Mouse (Mus musculus): ENCODE measurements at regions not wholly inside any gene's neighbourhood (a gene's known extent, or its start where the extent isn't known, plus 50 kb on each side); places are given as distances from the start of the nearest gene placed in this dataset.

GRCm38 (mm10) chr4:71480960-71481359, 276.8 kb downstream of the Gm11232 start:
- no peak for TF ChIP-seq GATA1 (IDR thresholded peaks at IDR 0.05; ENCODE audit: low read length)

DNA sequence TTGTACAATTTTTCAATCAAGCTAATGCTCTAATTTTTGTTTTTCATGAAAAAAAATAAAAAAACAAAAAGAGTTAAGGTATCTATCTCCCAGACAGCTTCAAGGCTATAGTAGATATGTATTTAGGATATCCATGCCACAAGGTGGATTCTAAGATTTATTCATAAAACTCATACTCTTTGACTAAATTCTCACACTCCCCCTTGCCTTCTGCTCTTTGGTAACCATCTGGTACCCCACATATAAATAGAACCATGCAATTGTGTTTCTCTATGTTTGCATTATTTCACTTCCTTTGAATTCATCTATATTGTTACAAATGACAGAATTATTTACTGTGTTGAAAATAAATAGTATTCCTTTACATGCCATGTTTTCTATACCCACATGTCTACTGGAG, 287.2 kb downstream of the Gm11232 start:
- TF ChIP-seq GATA1 (IDR thresholded peaks at IDR 0.05; ENCODE audit: low read length): no peak

DNA sequence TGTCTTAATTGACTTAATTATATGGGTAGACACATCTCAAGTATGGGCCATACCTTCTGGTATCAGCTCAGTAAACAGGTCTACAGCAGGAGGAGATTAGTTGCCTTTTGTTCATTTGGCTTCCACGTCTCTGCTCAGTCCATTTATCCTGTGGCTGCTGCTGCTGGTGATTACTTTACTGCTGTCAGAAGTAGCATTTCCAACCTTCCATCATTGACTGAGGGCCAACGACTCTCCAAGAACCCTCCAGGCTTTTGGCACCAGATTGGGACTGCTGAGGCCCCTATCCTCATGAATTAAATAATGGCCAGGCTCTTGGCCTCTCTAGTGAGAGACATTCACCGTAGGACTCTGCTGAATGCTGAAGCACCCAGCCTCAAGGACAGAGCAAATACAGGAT, 303.0 kb downstream of the Gm11232 start:
- TF ChIP-seq GATA1 (IDR thresholded peaks at IDR 0.05; ENCODE audit: low read length): no peak

- no peak for TF ChIP-seq GATA1 (IDR thresholded peaks at IDR 0.05; ENCODE audit: low read length)
Observed at GRCm38 (mm10) chr4:71453499-71453898, 304.3 kb downstream of the Gm11232 start.

GRCm38 (mm10) chr4:71446461-71446860, 311.3 kb downstream of the Gm11232 start:
- TF ChIP-seq GATA1 (IDR thresholded peaks at IDR 0.05; ENCODE audit: low read length): no peak

- TF ChIP-seq GATA1 (IDR thresholded peaks at IDR 0.05; ENCODE audit: low read length): no peak
Observed at GRCm38 (mm10) chr4:71431245-71431929, 326.4 kb downstream of the Gm11232 start.

GRCm38 (mm10) chr4:71409867-71410266, 347.9 kb downstream of the Gm11232 start:
- TF ChIP-seq GATA1 (IDR thresholded peaks at IDR 0.05; ENCODE audit: low read length): no peak

- TF ChIP-seq GATA1 (IDR thresholded peaks at IDR 0.05; ENCODE audit: low read length): no peak
Observed at GRCm38 (mm10) chr4:71390444-71390843, 367.3 kb downstream of the Gm11232 start.

- TF ChIP-seq GATA1 (IDR thresholded peaks at IDR 0.05; ENCODE audit: low read length): no peak
Observed at GRCm38 (mm10) chr4:71369276-71369675, 388.5 kb downstream of the Gm11232 start.

DNA sequence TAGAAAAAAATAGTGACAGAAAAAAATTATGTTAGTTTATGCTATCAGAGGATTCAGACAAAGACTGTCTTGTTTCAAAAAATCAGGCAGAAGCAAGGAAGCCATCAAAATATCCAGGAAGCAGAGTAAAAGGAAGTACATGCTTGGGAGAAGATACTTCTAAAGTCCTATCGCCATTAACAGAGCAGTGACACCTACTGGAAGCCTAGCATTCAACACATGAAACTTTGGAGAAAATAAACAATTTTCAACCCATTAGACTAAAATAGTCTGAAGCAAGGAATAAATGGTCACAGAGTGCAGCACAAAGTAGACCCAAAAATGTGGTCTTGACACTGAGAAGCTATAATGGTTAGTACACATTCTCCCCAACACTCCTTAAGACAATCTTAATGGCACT, 394.0 kb downstream of the Gm11232 start:
- TF ChIP-seq GATA1 (IDR thresholded peaks at IDR 0.05; ENCODE audit: low read length): no peak

- TF ChIP-seq GATA1 (IDR thresholded peaks at IDR 0.05; ENCODE audit: low read length): no peak
Observed at GRCm38 (mm10) chr4:71357626-71358025, 400.1 kb downstream of the Gm11232 start.

DNA sequence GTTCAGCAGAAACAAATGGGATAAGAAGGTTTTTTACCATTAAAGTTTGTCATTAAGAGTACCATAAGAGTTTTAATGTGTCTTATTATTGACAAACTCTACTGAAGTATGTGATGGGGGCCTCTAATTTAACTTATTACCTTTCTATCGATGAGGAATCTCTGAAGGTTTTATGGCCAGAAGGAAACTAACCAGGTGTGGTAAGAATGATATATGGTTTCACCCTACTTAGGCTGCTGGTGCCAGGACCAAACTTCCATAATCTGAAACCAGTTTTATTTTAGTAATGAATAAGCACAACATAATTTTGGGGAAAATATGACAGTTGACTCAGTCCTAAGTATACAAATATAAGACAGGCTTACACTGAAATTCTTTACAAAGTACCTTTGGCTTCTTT, 401.1 kb downstream of the Gm11232 start:
- no peak for TF ChIP-seq GATA1 (IDR thresholded peaks at IDR 0.05; ENCODE audit: low read length)

- no peak for TF ChIP-seq GATA1 (IDR thresholded peaks at IDR 0.05; ENCODE audit: low read length)
Observed at GRCm38 (mm10) chr4:71356310-71356709, 401.5 kb downstream of the Gm11232 start.

- no peak for TF ChIP-seq GATA1 (IDR thresholded peaks at IDR 0.05; ENCODE audit: low read length)
Observed at GRCm38 (mm10) chr4:71351880-71352279, 405.9 kb downstream of the Gm11232 start.

DNA sequence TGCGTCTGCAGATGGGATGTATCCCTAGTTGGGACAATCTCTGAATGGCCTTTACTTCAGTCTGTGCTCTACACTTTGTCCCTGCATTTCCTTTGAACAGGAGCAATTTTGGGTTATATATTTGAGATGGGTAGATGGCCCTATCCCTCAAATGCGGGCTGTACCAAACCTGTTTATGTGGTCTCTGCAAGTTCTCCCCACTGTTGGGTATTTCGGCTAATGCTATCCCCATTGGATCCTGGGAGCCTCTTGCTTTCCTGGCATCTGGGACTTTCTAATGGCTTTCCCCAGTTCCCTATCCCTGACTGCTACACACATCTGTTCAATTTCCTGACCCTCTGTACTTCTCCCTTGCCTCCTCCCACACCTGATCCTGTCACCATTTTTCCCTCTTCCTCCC, 414.7 kb downstream of the Gm11232 start:
- no peak for TF ChIP-seq GATA1 (IDR thresholded peaks at IDR 0.05; ENCODE audit: low read length)

DNA sequence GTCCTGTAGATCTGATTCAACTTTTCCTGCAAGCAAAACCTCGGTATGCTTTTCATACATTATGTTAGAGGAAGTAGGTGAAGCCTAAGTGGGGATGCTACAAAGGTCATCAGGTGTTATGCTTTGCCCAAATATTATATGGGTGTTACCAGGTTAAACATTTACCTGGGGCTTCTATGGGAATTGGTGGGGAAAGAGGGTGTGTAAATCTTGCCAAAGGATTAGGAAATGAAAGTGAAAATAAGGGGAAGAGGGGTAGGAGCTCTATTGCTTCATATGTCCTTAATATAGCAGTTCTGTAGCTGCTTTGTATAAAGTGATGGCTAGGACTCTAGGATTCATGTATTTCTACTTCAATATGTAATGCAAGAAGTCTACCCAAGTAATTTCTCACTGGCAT, 419.2 kb downstream of the Gm11232 start:
- no peak for TF ChIP-seq GATA1 (IDR thresholded peaks at IDR 0.05; ENCODE audit: low read length)

- no peak for TF ChIP-seq GATA1 (IDR thresholded peaks at IDR 0.05; ENCODE audit: low read length)
Observed at GRCm38 (mm10) chr4:71332672-71333071, 425.1 kb downstream of the Gm11232 start.

DNA sequence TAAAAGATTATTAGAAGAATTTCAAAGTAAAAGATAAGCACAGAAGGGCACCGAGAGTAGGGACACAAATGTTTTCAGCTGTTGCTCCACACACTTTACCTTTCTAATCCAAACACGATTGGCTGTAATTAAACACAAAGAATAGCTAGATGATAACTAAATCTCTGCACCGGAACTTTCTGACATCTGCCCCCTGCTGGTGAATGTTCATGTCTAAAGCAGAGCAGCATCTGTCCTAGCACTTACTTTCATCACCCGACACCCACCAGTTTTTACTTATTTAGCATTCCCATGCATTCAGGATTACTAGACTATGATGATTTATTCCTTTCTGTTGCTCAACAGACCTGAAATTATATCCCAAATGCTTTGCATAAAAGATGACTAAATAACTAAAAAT, 425.7 kb downstream of the Gm11232 start:
- TF ChIP-seq GATA1 (IDR thresholded peaks at IDR 0.05; ENCODE audit: low read length): no peak

Data from G1E-ER4 (cell line).